8 mouse cellular contexts compared by ENCODE assay signal in the genomic region with DNA sequence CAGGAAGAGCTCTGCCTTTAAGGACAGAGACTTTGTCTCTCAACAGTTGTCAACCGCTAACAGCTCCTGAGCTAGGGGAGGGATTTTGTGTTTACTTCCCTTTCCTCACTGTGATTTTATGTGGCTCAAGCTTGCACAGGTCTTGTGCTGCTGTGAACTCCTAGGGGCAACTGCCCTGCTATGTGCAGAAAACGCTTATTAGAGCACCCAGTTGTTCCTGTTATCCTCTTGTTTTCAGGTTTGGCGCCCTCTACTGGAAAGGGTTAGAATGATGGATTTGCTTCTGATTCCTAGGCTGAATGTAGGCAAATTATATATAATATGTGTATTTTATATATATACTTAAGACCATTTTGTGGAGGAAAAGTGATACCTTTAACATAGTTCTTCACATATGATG. TPM values are rescaled to one million over a fixed set of nuclear protein-coding genes. Genes with fewer than 3 reads are reported as not detected.
DNase-seq lines count a peak whose midpoint lies in the region; ATAC-seq and TF ChIP-seq lines count a peak whose summit lies in the region.

No protein-coding gene starts in this region.

- H3K4me1 ChIP-seq in spleen, adult 2 months (ENCODE audit: control insufficient read depth, insufficient read depth, insufficient read length): no peaks in the 10 kb centered on the region

- no peak for TF ChIP-seq CTCF in spleen, adult 2 months (IDR thresholded peaks at IDR 0.05; ENCODE audit: extremely low read depth, insufficient read depth, insufficient read length, insufficient replicate concordance)

- peak; percentile 4 to 39 for DNase-seq in frontal cortex, postnatal 36 days (ENCODE audit: low spot score in 2 of 2)
- no peak for DNase-seq in frontal cortex, postnatal 14 days (ENCODE audit: low spot score in 2 of 2)
- peak; percentile 37 to 55 for DNase-seq in spleen, adult 2 months (ENCODE audit: low read depth in 1 of 2, low spot score in 2 of 2)
- DNase-seq in spleen, adult 12 weeks (ENCODE audit: low spot score): no peak
- DNase-seq in cerebellum, postnatal 10 days: peak; percentile 62 to 73
- peak; percentile 51 for DNase-seq in kidney, postnatal 14 days
- DNase-seq in frontal cortex, postnatal 10 days (ENCODE audit: low spot score in 2 of 2): no peak

- no peak for TF ChIP-seq POLR2A in spleen, adult 2 months (IDR thresholded peaks at IDR 0.05; ENCODE audit: low read depth, low read length)

- WGBS in spleen, adult 2 months: 22% methylated on average over 3 of the region's 3 CpGs

- H3K27me3 ChIP-seq in spleen, adult 2 months (ENCODE audit: control insufficient read depth, insufficient read depth, low read length): no peaks in the 10 kb centered on the region; the same call in 1 of the 2 replicates

- no peak overlapping the region for H3K4me3 ChIP-seq in spleen, adult 2 months (ENCODE audit: extremely low read depth, insufficient read depth, insufficient read length)

- H3K36me3 ChIP-seq in spleen, adult 2 months (ENCODE audit: control insufficient read depth, insufficient read depth, low read length): no peaks in the 10 kb centered on the region

- ATAC-seq in megakaryocyte progenitor cell, adult 5-6 weeks (replicated peaks; ENCODE audit: poor library complexity): peak; percentile 97

- no peak overlapping the region for H3K27ac ChIP-seq in spleen, adult 2 months (ENCODE audit: insufficient read depth, low read length)

RNA-seq across cellular contexts. Expression of gene Olfr554, which starts 1.6 kb away (rescaled TPM):
- polyA plus RNA-seq in spleen, adult 2 months (2012; rRNA removed): not detected in 2 replicates
- total RNA-seq in megakaryocyte progenitor cell, adult 5-6 weeks (2015): not detected in 2 replicates
- total RNA-seq in megakaryocyte progenitor cell, adult 5-6 weeks (2017): not detected in 2 replicates

RNA-seq across cellular contexts. Expression of gene Olfr553, which starts 18.6 kb away (rescaled TPM):
- polyA plus RNA-seq in spleen, adult 2 months (2012; rRNA removed): not detected in 2 replicates
- not detected in 2 replicates for total RNA-seq in megakaryocyte progenitor cell, adult 5-6 weeks (2015)
- total RNA-seq in megakaryocyte progenitor cell, adult 5-6 weeks (2017): not detected in 2 replicates

RNA-seq across cellular contexts. Expression of gene Olfr555, which starts 22.0 kb away (rescaled TPM):
- not detected in 2 replicates for polyA plus RNA-seq in spleen, adult 2 months (2012; rRNA removed)
- total RNA-seq in megakaryocyte progenitor cell, adult 5-6 weeks (2015): not detected in 2 replicates
- total RNA-seq in megakaryocyte progenitor cell, adult 5-6 weeks (2017): not detected in 2 replicates

RNA-seq across cellular contexts. Expression of gene Olfr556, which starts 28.0 kb away (rescaled TPM):
- not detected in 2 replicates for polyA plus RNA-seq in spleen, adult 2 months (2012; rRNA removed)
- not detected in 2 replicates for total RNA-seq in megakaryocyte progenitor cell, adult 5-6 weeks (2015)
- total RNA-seq in megakaryocyte progenitor cell, adult 5-6 weeks (2017): not detected in 2 replicates

RNA-seq across cellular contexts. Expression of gene Olfr552, which starts 39.1 kb away (rescaled TPM):
- polyA plus RNA-seq in spleen, adult 2 months (2012; rRNA removed): 0.06 and 0.12 TPM in 2 replicates
- 0.10 TPM in 1 of 2 replicates, not detected in the other for total RNA-seq in megakaryocyte progenitor cell, adult 5-6 weeks (2015)
- not detected in 2 replicates for total RNA-seq in megakaryocyte progenitor cell, adult 5-6 weeks (2017)

Comparison
In these comparisons a context has a peak if more than half of its experiments do, and no peak if none do; other contexts are left out.
1. DNase-seq: peak in frontal cortex, postnatal 36 days (2 of 2), spleen, adult 2 months (2 of 2), cerebellum, postnatal 10 days (2 of 2) and kidney, postnatal 14 days (single experiment); none in frontal cortex, postnatal 14 days (0 of 2), spleen, adult 12 weeks (single experiment) and frontal cortex, postnatal 10 days (0 of 2).